Mouse (Mus musculus) heart, postnatal 14 days (tissue): ENCODE measurements at regions not wholly inside any gene's neighbourhood (a gene's known extent, or its start where the extent isn't known, plus 50 kb on each side); places are given as distances from the start of the nearest gene placed in this dataset.

Experiments
- DNase-seq, 2 experiments: peaks; one replicate each; pipeline ENCODE4 v3.0.0; 2021 to 2022
- intact Hi-C: fragments of 180-260 bp; cut with DNase I; formaldehyde crosslinking; loops from one replicate; pipeline ENCODE4 v1.15.1; 2025

GRCm38 (mm10) chr9:69705942-69706341 is 54.8 kb downstream of the Foxb1 start:
- no peak for DNase-seq
- intact Hi-C loops = no loop called here

GRCm38 (mm10) chr9:69705071-69705470 is 55.7 kb downstream of the Foxb1 start:
- DNase-seq = no peak
- intact Hi-C loops = no loop called here

DNA sequence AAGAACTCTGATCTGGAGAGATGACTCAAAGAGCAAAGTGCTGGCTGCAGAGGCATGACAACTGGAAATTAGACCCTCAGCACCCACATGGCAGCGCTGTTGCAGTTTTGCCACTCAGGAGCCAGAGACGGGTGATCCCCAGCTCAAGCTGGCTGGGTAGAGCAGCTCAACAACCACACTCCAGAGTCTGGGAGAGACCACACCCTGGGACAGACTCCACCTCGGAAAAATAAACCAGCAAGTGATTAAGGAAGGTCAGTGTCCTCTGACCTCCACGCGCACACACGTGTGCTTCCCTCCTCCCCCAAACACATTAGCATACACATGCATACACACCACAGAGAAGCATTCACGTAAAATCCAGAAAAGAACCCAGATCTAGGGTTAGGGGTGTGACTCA is 57.0 kb downstream of the Foxb1 start:
- DNase-seq = no peak
- intact Hi-C loops = no loop called here

DNA sequence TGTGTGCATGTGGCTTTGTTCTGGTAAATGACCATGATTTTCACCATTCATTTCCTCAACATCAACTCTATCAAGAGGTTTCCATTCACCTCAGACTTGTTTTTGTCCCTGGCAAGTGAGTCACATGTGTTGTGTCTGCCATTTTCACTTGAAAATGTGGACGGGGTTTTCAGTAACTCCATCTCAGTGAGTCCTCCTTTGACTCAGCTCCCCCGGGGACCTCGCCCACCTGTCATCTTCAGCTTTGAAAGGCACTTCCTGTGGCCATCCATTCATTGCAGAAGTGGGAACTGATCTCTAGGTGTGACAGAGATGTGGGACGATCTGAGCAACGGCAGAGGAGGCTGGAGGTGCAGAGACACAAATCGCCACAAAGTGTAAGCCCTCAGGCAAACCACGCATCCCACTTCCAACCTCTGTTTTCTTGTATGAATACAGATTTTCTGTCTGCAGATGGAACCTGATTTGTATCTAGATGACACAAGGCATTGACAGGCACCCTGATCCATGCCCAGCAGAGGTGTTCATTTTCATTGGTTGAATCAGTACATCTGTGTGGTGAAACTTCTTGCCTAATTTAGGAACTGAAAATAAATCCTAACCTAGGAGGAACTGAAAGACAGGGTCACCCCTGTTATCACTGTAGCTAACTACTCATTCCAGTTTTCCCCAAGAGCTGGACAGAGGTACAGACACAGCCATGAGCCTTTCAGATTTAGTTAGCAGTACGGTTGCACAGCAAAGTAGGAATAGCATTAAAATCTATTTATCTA is 58.4 kb downstream of the Foxb1 start:
- intact Hi-C loops = no loop called here
- no peak for DNase-seq

- intact Hi-C loops = no loop called here
- no peak for DNase-seq
These were observed 60.0 kb downstream of the Foxb1 start for GRCm38 (mm10) chr9:69700696-69701095.

- intact Hi-C loops = no loop called here
- DNase-seq = no peak
These were observed 69.0 kb downstream of the Foxb1 start for GRCm38 (mm10) chr9:69691756-69692155.

- intact Hi-C loops = no loop called here
These were observed 73.2 kb downstream of the Foxb1 start for GRCm38 (mm10) chr9:69687349-69688123.

DNA sequence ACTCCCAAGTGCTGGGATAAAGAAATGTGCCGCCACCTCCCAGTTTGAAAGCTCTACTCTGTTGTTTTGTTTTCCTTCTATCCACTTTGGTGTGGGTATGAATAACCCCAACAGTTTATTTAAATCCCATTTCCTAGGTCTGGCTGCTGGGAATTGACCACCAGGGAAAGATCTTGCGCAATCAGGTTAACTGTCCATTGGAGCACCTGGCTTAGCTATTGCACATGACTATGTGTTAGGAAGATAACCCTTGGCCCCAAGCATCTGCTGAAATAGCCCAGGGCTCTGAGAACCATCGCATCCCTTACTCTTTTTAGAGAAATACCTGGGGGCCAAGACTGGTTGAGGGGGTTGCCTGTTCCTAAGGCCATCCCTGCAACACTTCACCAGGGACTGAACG is 74.0 kb downstream of the Foxb1 start:
- DNase-seq = no peak
- intact Hi-C loops = no loop called here

More at GRCm38 (mm10) chr9:69687349-69688123, 73.2 kb downstream of the Foxb1 start:
- DNase-seq = no peak

DNA sequence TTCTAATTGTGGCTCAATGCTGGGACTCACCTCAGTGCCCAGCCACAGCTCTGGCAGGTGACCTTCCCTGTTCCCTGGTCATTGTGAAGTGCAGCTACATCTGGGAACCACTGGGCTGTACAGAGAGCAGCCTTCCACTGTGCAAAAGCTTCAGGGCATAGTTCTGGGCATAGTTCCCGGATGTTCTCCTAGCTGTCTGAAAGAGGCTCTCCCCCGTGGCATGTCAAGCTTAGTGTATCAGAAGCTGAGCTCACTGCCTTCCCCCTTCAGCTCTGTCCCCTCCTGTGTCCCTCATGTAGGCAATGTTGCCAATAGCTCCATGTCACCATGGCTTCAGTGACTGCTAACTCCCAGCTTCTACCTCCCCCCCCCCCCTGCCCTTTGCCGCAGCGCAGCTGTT is 75.1 kb downstream of the Foxb1 start:
- intact Hi-C loops = no loop called here
- DNase-seq = no peak

- DNase-seq = no peak
- intact Hi-C loops = no loop called here
These were observed 79.1 kb downstream of the Foxb1 start for GRCm38 (mm10) chr9:69681372-69682213.

- intact Hi-C loops = no loop called here
- DNase-seq = no peak
These were observed 82.1 kb downstream of the Foxb1 start for GRCm38 (mm10) chr9:69678634-69679033.

DNA sequence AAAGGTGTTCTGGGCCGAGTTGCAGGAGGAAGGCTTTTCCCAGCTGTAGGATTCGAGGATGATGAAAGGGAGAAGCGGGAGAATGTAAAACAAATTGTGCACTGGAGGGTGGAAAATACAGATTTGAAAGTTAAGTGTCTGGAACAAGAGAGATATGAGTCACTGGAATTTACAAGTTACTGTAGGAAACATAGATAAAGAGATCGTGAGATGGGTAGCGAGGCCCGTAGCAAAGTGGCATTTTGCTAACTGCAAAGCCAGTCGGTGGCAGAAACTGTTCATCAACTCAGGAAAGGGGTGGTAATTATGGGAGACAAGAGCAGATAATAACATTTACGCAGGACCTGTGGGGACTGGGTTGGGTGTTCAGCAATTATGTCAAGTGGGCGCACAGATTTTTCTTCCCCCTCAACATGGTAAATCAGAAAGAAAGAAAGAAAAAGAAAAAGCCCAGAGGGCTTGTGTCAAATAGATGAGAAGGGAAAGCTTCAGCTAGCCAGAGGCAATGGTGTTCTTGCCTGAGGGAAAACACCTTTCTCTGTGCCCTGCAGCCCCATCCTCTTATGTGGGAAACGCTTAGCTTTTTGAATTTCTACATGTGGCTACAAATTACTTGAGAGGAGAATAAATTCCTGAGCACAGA is 87.2 kb downstream of the Foxb1 start:
- intact Hi-C loops = no loop called here
- DNase-seq = no peak

GRCm38 (mm10) chr9:69672657-69673462 is 87.9 kb downstream of the Foxb1 start:
- no peak for DNase-seq
- intact Hi-C loops = no loop called here

DNA sequence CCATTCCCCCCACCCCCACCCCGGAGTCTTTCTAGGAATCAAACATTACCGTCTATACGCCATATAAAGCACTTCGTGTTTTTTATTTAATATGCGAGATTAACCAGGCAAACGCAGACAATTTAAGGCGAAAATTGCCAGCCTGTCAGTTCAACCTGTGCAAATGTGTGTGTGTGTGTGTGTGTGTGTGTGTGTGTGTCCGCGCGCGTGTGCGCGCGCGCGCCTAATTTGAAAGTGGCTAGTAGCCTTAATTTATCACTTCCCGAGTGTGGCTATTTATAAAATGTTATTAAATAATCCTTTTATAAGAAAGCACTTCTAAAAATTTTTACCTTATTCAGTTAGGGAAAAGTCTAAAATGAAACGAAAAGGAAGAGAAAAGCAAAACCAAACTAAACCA is 89.5 kb downstream of the Foxb1 start:
- intact Hi-C loops = no loop called here
- DNase-seq = no peak

GRCm38 (mm10) chr9:69670551-69671044 is 90.1 kb downstream of the Foxb1 start:
- DNase-seq = no peak
- intact Hi-C loops = no loop called here

DNA sequence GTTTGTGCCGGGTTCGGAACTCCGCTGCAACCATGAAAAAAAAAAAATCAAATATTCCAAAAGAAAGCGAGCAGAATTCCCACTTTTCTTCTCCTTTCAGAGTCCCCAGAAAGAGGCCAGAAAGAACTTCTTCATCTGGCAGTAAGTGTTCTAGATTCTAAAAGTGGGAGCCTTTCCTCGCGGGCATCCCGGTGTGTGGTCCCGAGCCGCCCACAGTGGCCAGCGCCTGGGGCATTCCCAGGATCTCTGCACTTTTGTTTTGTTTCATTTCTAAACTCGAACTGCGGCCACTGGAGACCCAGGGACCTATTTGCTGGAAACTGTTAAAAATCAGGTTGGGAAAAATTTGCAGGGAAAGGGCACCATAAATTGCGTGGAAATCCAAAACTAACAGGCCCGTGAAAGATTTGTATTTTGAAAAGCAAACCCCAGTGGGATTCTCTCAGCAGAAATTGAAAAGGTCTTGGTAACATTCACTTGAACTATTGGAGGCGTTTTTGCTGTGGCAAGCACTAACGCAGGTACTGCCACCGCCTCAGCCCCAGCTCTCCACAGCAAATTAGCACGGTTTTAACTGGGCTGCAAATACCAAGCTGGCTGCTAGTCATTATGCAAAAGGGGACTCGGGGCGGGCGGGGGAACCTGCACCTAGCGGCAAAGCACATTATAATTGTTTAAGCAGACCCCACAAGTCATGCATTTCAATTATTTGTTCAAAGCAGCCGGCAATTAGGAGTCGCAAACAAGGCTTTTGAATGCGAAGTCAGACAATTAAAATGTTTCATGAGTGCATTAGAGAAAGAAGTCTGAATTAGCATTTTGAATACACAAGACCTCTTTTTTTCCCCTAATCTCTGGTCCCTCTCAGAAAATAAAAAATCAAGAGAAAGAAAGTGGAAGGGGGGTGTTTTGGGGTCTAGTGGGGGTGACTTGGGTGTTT is 90.9 kb downstream of the Foxb1 start:
- no peak for DNase-seq
- intact Hi-C loops = no loop called here

DNA sequence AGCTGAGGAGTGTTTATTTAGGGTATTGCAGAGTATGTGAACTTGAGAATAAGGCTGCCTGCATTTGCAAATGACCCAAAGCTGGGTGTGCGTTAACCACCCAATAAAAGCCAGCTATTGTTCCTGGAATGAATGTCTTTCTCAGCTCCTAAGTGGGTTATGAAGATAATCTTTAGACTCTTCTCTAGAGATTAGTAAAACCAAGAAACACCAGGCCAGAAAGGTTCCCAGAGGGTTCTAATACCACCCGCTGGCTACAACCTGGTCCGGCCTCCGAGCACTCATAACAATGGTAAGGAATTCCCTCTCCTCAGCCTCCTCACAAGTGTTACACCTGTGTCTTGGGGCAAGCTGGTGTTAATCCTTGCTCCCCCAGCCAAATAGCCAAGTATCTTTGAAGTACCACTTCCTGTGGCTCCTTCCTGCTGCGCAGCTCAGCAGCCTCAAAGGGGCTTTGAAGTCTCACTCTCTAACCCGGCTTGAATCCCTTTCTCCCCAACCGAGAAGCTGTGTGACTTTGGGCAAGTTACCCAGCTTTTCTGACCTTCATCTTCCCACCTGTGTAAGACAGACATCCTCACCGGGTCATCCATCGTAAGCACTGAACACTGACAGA is 92.2 kb downstream of the Foxb1 start:
- intact Hi-C loops = no loop called here

GRCm38 (mm10) chr9:69667064-69667533 is 93.6 kb downstream of the Foxb1 start:
- DNase-seq = peak; percentile 8 to 15
- intact Hi-C loops = no loop called here

More for the DNA sequence above, 92.2 kb downstream of the Foxb1 start:
- no peak for DNase-seq
